Mouse (Mus musculus) hindbrain, embryonic 10.5 days (tissue): ENCODE measurements around the gene Lancl1. TPM values are rescaled to one million over a fixed set of nuclear protein-coding genes. Genes with fewer than 3 reads are reported as not detected.

ENCODE experiments used
- DNase-seq: peaks from one replicate; pipeline ENCODE4 v3.0.0-alpha.2; 2017; ENCODE audit warnings: low spot score
- H3K27ac ChIP-seq: fragments of 300-500 bp; sonication (generic); 2 replicates; pipeline ENCODE4 v1.5.1; 2016; ENCODE audit warnings: mild to moderate bottlenecking, moderate library complexity
- H3K27me3 ChIP-seq: fragments of 300-500 bp; sonication (generic); 2 replicates; pipeline ENCODE4 v1.6.1; 2016; ENCODE audit warnings: mild to moderate bottlenecking; ENCODE audit not compliant: poor library complexity, insufficient read depth, severe bottlenecking
- H3K36me3 ChIP-seq: fragments of 300-500 bp; sonication (generic); 2 replicates; pipeline ENCODE4 v1.6.1; 2016; ENCODE audit warnings: mild to moderate bottlenecking, moderate library complexity
- H3K4me1 ChIP-seq: fragments of 300-500 bp; sonication (generic); replicated peaks from 2 replicates; pipeline ENCODE4 v1.6.1; 2016; ENCODE audit warnings: mild to moderate bottlenecking
- H3K4me3 ChIP-seq: fragments of 300-500 bp; sonication (generic); 2 replicates; pipeline ENCODE4 v1.5.1; 2016; ENCODE audit warnings: mild to moderate bottlenecking, moderate library complexity
- H3K9me3 ChIP-seq: fragments of 300-500 bp; sonication (generic); 2 replicates; pipeline ENCODE4 v1.6.1; 2016; ENCODE audit warnings: mild to moderate bottlenecking, moderate library complexity
- whole genome bisulfite sequencing: fragments of 180-500 bp; shearing (Covaris S2); methylation state at CpG from one replicate; pipeline ENCODE4 v1.1.7; 2016; 5-methylcytosine and 5-hydroxymethylcytosine counted together
- polyA plus RNA-seq: library from polyadenylated mRNA; unstranded; fragments of >200 nt; fragmentation: Nextera tagmentation; extraction: Ambion mirVana; gene quantifications from 2 replicates; pipeline ENCODE4 v1.2.1, GENCODE M21; 2016

Gene Lancl1
- polyA plus RNA-seq, result 84.5 and 96.8 TPM in 2 replicates

GRCm38 (mm10) chr1:67038246-67038987 lies at the start of gene Lancl1:
Gene Lancl1 (minus strand): TSS chr1:67038872.
- Histone ChIP-seq H3K4me1 (peaks cover 9% of the 10 kb centered on the region), H3K36me3 (peaks cover 29% of the 10 kb centered on the region), H3K27ac (peak within 1 kb of the TSS; percentile 88), H3K27me3 (no peaks in the 10 kb centered on the region), H3K9me3 (no peaks in the 10 kb centered on the region), H3K4me3 (peak within 1 kb of the TSS; percentile 90)
- under 1% methylated on average over 46 of the region's 47 CpGs for WGBS
- DNase-seq, result peak; percentile 89

DNA sequence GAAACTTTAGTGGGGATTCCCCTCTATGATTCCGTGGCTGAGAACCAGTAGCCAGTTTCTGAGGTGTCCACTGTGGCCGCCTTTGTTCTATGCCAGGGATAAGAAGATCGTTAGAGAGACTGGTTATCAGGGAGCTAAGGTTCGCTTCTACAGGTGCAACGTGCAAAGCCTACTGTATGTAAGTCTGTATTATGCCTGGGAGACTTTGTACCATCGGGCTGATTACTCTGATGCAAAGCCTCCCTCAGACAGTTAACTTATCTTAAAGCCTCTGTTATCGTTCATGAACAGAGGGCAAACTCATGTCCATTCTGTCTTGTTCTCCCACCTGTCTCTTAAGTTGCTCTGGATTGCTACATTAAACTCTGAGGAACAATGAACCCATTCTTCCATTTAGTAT lies 40.5 kb upstream of the Lancl1 start:
- Histone ChIP-seq H3K4me1 (no peaks in the 10 kb centered on the region), H3K27ac (no peak overlapping the region), H3K36me3 (no peaks in the 10 kb centered on the region), H3K27me3 (no peaks in the 10 kb centered on the region), H3K9me3 (no peaks in the 10 kb centered on the region), H3K4me3 (no peak overlapping the region)
- DNase-seq, result no peak
- 89% methylated on average over 7 of the region's 7 CpGs for WGBS

GRCm38 (mm10) chr1:67078666-67079065 lies 40.0 kb upstream of the Lancl1 start:
- DNase-seq, result no peak
- no peak overlapping the region for H3K4me3 ChIP-seq
- H3K36me3 ChIP-seq, result no peaks in the 10 kb centered on the region
- no peaks in the 10 kb centered on the region for H3K9me3 ChIP-seq
- no peak overlapping the region for H3K27ac ChIP-seq
- no peaks in the 10 kb centered on the region for H3K27me3 ChIP-seq
- no peaks in the 10 kb centered on the region for H3K4me1 ChIP-seq
- 79% methylated on average over 2 of the region's 2 CpGs for WGBS

GRCm38 (mm10) chr1:67077739-67078138 lies 39.1 kb upstream of the Lancl1 start:
- Histone ChIP-seq H3K4me3 (no peak overlapping the region), H3K27ac (no peak overlapping the region), H3K9me3 (no peaks in the 10 kb centered on the region), H3K4me1 (no peaks in the 10 kb centered on the region), H3K36me3 (no peaks in the 10 kb centered on the region), H3K27me3 (no peaks in the 10 kb centered on the region)
- WGBS, result 79% methylated on average over 2 of the region's 2 CpGs
- no peak for DNase-seq

DNA sequence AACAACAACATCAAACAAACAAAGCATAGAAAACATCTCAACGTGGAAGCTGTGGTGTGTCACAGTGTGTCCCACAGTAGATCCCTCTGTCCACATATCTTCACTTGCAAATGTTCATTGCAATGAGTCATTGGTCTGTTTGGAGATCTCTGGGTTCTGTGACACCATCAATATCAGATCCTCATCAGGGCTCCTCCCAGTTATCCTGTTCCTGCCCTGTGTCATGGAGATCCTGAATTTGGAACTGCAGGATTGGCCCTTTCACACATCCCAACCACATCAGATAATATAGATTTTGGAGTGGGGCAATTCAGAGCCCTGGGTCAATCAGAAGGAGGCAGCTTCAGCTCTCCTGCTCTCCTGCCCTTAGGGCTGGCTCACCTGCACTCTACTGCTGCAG lies 28.9 kb upstream of the Lancl1 start:
- no peaks in the 10 kb centered on the region for H3K36me3 ChIP-seq
- H3K9me3 ChIP-seq, result no peaks in the 10 kb centered on the region
- H3K27me3 ChIP-seq, result no peaks in the 10 kb centered on the region
- no peaks in the 10 kb centered on the region for H3K4me1 ChIP-seq
- no peak overlapping the region for H3K4me3 ChIP-seq
- 68% methylated on average over 1 of the region's 1 CpGs for WGBS
- H3K27ac ChIP-seq, result no peak overlapping the region
- DNase-seq, result no peak

DNA sequence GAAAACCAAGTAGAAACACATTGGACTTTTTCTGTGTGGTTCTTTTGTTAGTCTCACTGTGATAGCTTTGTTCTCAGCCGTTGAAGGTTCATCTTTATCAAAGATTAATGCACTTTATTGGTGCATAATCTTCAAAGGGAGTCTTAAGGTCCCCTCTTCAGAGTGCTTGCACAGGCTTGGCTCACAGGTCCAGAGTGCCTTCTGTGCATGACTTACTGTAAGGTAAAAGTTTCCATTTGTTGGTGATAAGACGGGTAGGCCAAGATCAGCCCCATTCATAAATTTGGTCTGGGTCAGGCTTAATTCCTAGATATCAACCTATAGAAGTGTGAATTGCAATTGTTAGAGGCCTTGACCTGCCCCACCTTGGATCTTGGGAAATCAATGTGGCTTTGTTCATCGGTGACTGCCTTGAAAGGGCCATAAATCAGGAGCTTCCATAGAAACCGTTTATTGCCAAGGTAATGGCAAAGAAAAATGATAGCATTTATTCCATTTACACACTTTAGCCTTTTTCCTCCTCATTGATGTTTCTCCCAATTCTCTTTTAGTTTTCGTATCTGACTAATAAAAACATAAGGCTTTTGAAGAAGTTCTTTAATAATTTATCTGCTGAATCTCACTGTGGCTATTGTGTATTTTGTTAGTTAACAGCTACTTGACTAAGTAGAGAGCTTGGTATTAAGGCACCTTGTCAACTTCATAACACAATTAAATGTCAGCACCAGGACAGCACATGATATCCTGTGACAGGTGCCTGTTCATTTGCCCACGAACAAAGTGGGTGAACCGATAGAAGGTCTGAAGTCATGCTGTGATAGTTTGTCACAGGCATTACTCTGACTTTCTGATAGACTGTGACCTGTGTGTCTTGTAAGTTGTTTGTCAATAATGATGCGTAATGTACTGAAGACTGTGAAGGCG lies 26.9 kb upstream of the Lancl1 start:
- WGBS, result 82% methylated on average over 9 of the region's 9 CpGs
- Histone ChIP-seq H3K9me3 (no peaks in the 10 kb centered on the region), H3K27me3 (no peaks in the 10 kb centered on the region), H3K36me3 (no peaks in the 10 kb centered on the region), H3K4me1 (no peaks in the 10 kb centered on the region), H3K27ac (no peak overlapping the region), H3K4me3 (no peak overlapping the region)
- no peak for DNase-seq

DNA sequence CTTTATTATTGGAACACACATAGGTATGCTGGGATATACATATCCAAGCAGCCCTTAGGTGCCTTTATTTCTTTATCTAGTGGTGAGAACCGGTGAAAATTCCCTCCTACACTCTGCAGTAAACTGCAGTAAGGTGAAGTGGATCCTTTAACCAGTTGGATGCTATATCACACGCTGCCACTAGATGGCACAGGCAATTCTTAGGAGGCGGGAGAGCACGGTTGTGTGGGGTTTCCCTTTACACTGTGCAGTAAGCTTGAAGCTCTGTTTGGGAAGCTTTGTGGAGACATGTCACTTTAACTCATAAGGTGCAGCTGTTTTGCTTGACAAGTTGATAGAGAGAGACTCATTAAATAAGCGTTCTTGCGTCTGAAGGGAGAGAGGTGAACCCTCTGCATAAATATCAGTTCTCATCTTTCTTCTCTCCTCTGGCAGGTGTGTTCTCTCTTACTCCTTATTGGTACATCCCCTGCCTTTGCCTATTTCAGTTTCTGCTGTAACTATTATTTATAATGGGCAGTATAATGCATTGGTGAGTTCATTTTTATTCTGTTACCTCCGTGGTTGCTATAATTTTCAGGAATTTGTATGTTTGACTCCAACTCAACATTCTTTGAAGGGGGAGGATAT lies 22.9 kb upstream of the Lancl1 start:
- H3K27ac ChIP-seq, result no peak overlapping the region
- WGBS, result 12% methylated on average over 7 of the region's 7 CpGs

DNA sequence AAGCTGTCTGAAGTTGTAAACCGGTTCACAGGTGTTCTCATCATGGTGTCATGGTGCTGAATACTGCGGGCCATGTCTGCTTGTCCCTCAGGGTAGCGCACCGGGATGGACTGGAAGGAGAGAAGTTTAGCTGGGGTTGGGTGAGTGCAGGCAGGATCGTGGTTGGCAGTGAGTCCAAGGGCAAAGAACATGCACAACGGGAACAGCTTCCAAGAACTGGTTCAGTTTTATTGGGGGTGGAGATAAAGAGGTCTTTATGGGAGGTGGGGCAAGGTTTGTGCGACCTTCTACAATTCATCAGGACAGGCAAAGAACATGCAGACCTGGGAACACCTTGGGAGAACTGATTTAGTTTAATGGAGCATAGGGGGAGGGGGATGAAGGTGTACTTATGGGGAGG lies 17.1 kb upstream of the Lancl1 start:
- Histone ChIP-seq H3K27ac (no peak overlapping the region), H3K27me3 (no peaks in the 10 kb centered on the region), H3K4me1 (no peaks in the 10 kb centered on the region), H3K9me3 (no peaks in the 10 kb centered on the region), H3K4me3 (no peak overlapping the region), H3K36me3 (no peaks in the 10 kb centered on the region)
- 92% methylated on average over 7 of the region's 7 CpGs for WGBS
- no peak for DNase-seq

More for the DNA sequence above, 22.9 kb upstream of the Lancl1 start:
- H3K4me3 ChIP-seq, result no peak overlapping the region
- H3K9me3 ChIP-seq, result no peaks in the 10 kb centered on the region
- peak; percentile 64 for DNase-seq
- no peaks in the 10 kb centered on the region for H3K36me3 ChIP-seq
- no peaks in the 10 kb centered on the region for H3K27me3 ChIP-seq
- H3K4me1 ChIP-seq, result no peaks in the 10 kb centered on the region

- Histone ChIP-seq H3K27me3 (no peaks in the 10 kb centered on the region), H3K4me1 (no peaks in the 10 kb centered on the region), H3K36me3 (no peaks in the 10 kb centered on the region), H3K9me3 (no peaks in the 10 kb centered on the region), H3K27ac (no peak overlapping the region), H3K4me3 (no peak overlapping the region)
- 68% methylated on average over 4 of the region's 4 CpGs for WGBS
- no peak for DNase-seq
These were observed 14.0 kb upstream of the Lancl1 start for GRCm38 (mm10) chr1:67052721-67053120.

DNA sequence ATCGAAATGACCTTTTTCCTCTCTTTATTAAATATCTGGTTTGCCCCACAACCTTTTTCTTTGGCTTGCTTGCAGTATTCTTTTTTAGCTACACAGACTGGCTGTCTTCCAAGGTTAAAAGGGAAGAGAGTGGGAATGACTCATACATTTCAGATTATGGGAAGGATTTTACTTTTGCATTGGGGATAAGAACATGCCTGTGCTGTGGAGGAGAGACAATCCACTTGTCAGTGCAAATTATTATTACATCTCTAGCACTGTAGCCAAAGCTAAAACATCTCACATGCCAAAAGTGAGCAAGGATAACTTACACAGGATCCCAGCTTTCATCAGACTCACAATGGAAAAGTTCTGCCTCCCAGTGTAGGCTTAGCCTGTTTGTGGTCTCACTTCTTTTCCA lies 10.9 kb upstream of the Lancl1 start:
- H3K36me3 ChIP-seq, result no peaks in the 10 kb centered on the region
- H3K27ac ChIP-seq, result no peak overlapping the region
- no peak overlapping the region for H3K4me3 ChIP-seq
- no peaks in the 10 kb centered on the region for H3K9me3 ChIP-seq
- H3K4me1 ChIP-seq, result no peaks in the 10 kb centered on the region
- WGBS, result 73% methylated on average over 1 of the region's 1 CpGs
- no peak for DNase-seq
- no peaks in the 10 kb centered on the region for H3K27me3 ChIP-seq

GRCm38 (mm10) chr1:67048696-67049095 lies 10.0 kb upstream of the Lancl1 start:
- Histone ChIP-seq H3K27me3 (no peaks in the 10 kb centered on the region), H3K36me3 (no peaks in the 10 kb centered on the region)
- 82% methylated on average over 4 of the region's 4 CpGs for WGBS

DNA sequence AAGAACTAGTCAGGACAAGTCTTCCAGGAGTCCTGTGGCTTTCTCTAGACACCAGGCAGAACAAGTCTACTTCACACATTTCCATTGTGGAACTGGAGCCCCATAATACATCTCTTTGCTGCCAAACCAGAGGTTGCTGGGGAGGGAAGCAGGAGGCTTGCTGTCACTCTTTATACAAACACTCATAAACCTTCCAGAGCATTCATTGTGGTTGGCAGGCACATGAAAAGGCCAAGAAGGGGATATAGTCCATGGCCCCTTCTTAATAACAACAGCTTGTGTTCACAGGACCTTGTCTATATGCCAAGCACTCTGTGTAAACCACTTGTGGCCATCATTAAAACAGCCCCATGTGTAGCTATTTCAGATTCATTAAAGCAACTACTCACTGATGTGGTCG lies 6.4 kb upstream of the Lancl1 start:
- Histone ChIP-seq H3K27ac (no peak overlapping the region), H3K27me3 (no peaks in the 10 kb centered on the region), H3K4me1 (no peaks in the 10 kb centered on the region), H3K4me3 (no peak overlapping the region), H3K36me3 (no peaks in the 10 kb centered on the region), H3K9me3 (no peaks in the 10 kb centered on the region)
- WGBS, result 69% methylated on average over 1 of the region's 1 CpGs
- no peak for DNase-seq

More at GRCm38 (mm10) chr1:67048696-67049095, 10.0 kb upstream of the Lancl1 start:
- no peak for DNase-seq
- H3K4me3 ChIP-seq, result no peak overlapping the region
- no peaks in the 10 kb centered on the region for H3K9me3 ChIP-seq
- H3K4me1 ChIP-seq, result no peaks in the 10 kb centered on the region
- no peak overlapping the region for H3K27ac ChIP-seq

GRCm38 (mm10) chr1:67042583-67042982 lies 3.9 kb upstream of the Lancl1 start:
- no peaks in the 10 kb centered on the region for H3K27me3 ChIP-seq
- no peaks in the 10 kb centered on the region for H3K9me3 ChIP-seq
- DNase-seq, result no peak
- peaks cover 6% of the 10 kb centered on the region for H3K4me1 ChIP-seq
- WGBS, result 76% methylated on average over 7 of the region's 7 CpGs
- H3K27ac ChIP-seq, result no peak overlapping the region
- H3K36me3 ChIP-seq, result no peaks in the 10 kb centered on the region
- H3K4me3 ChIP-seq, result no peak overlapping the region
